Mouse (Mus musculus) heart, postnatal 4 days (tissue): ENCODE data around the gene Gm6880. TPM values are rescaled to one million over a fixed set of nuclear protein-coding genes. Genes with fewer than 3 reads are reported as not detected.
"Not testable (repeated sequence)": the region's sequence is repeated elsewhere in the genome, so short reads cannot be mapped to it uniquely, and the experiment has no call there.

Source experiments
- DNase-seq: peaks from one replicate; pipeline ENCODE4 v3.0.0; 2021
- total RNA-seq, 2 experiments: library from RNA; stranded (reverse); gene quantifications; 2 replicates each; pipeline ENCODE4 v1.2.3; 2021

Gm6880 gene
- not detected for total RNA-seq

- not testable (repeated sequence) for DNase-seq
Observed at GRCm38 (mm10) chrX:74481349-74481885, at the start of gene Gm6880. Gene Gm6880, minus strand, starts transcription at chrX:74481399.

- DNase-seq: not testable (repeated sequence)
Observed at GRCm38 (mm10) chrX:74517461-74517860, 36.3 kb upstream of the Gm6880 start.

- DNase-seq: no peak
Observed at GRCm38 (mm10) chrX:74497131-74497530, 15.9 kb upstream of the Gm6880 start.

GRCm38 (mm10) chrX:74452773-74453172, 28.4 kb downstream of the Gm6880 start:
- no peak for DNase-seq

GRCm38 (mm10) chrX:74451157-74451912, 29.9 kb downstream of the Gm6880 start:
- no peak for DNase-seq

Other genes with a start within 250 kb of the Gm6880 start
- gene Flna, start 231.6 kb downstream of the Gm6880 start, total RNA-seq: 100 to 1,000 TPM; 375 to 378 TPM
- gene Emd, start 226.7 kb downstream of the Gm6880 start, total RNA-seq: 10 to 100 TPM; 57.6 to 61.6 TPM
- gene Rpl10, start 210.6 kb downstream of the Gm6880 start, total RNA-seq: 100 to 1,000 TPM; 297 to 347 TPM
- 10 to 100 TPM; 39.3 to 46.4 TPM for gene Taz, start 199.5 kb downstream of the Gm6880 start, total RNA-seq
- 10 to 100 TPM; 11.7 to 12.5 TPM for gene Dnase1l1, start 199.1 kb downstream of the Gm6880 start, total RNA-seq
- 100 to 1,000 TPM; 103 to 109 TPM for gene Atp6ap1, start 184.3 kb downstream of the Gm6880 start, total RNA-seq
- 10 to 100 TPM; 85.1 to 95.7 TPM for gene Gdi1, start 176.4 kb downstream of the Gm6880 start, total RNA-seq
- 10 to 100 TPM; 38.6 to 39.7 TPM for gene Fam50a, start 168.4 kb downstream of the Gm6880 start, total RNA-seq
- gene Plxna3, start 152.3 kb downstream of the Gm6880 start, total RNA-seq: 1 to 10 TPM; 2.8 to 3.6 TPM
- 10 to 100 TPM; 51.8 to 54.6 TPM for gene Lage3, start 127.8 kb downstream of the Gm6880 start, total RNA-seq
- 10 to 100 TPM; 48.3 to 50.5 TPM for gene Ubl4a, start 108.2 kb downstream of the Gm6880 start, total RNA-seq
- gene Slc10a3, start 108.0 kb downstream of the Gm6880 start, total RNA-seq: 1 to 10 TPM; 7.8 to 7.9 TPM
- gene Fam3a, start 88.1 kb downstream of the Gm6880 start, total RNA-seq: 10 to 100 TPM; 16.6 to 24.0 TPM
- gene Ikbkg, start 88.1 kb downstream of the Gm6880 start, total RNA-seq: 10 to 100 TPM; 39.7 to 40.8 TPM
- gene G6pdx, start 52.2 kb downstream of the Gm6880 start, total RNA-seq: 1 to 10 TPM; 9.1 to 10.0 TPM
- not detected for gene Olfr1326-ps1, start 93.5 kb upstream of the Gm6880 start, total RNA-seq
- gene Olfr1325, start 111.3 kb upstream of the Gm6880 start, total RNA-seq: not detected
- under 1 TPM in 1 of 2 experiments, not detected in 1; 0.29 TPM for gene Gm5640, start 164.2 kb upstream of the Gm6880 start, total RNA-seq